Mouse (Mus musculus) urinary bladder, adult 2 months (tissue): ENCODE results near the gene Pkig. TPM values are rescaled to one million over a fixed set of nuclear protein-coding genes. Genes with fewer than 3 reads are reported as not detected.

Source experiments
- DNase-seq: peaks from one replicate; pipeline ENCODE4 v3.0.0; 2022; ENCODE audit warnings: low spot score
- polyA plus RNA-seq: library from polyadenylated mRNA; depleted of rRNA; stranded (reverse); fragments of >200 nt; gene quantifications from 2 replicates; pipeline ENCODE4 v1.2.3, GENCODE M21; 2012; rRNA removed

Pkig gene
- polyA plus RNA-seq, 1 experiment = 83.9 TPM

GRCm38 (mm10) chr2:163756723-163757122 lies 98.5 kb downstream of the Pkig start:
- no peak for DNase-seq

GRCm38 (mm10) chr2:163758146-163758545 lies 100.0 kb downstream of the Pkig start:
- DNase-seq = no peak

- DNase-seq = no peak
These were observed 102.4 kb downstream of the Pkig start for GRCm38 (mm10) chr2:163760589-163760988.

- no peak for DNase-seq
These were observed 103.2 kb downstream of the Pkig start for GRCm38 (mm10) chr2:163761402-163761801.

GRCm38 (mm10) chr2:163766261-163766660 lies 108.1 kb downstream of the Pkig start:
- DNase-seq = no peak

- DNase-seq = no peak
These were observed 108.7 kb downstream of the Pkig start for GRCm38 (mm10) chr2:163766890-163767289.

- no peak for DNase-seq
These were observed 112.5 kb downstream of the Pkig start for GRCm38 (mm10) chr2:163770731-163771130.

Other genes starting within 250 kb of the Pkig start
- gene Oser1, start 233.7 kb upstream of the Pkig start, polyA plus RNA-seq = 34.7 and 36.7 TPM in 2 replicates
- gene Gdap1l1, start 219.9 kb upstream of the Pkig start, polyA plus RNA-seq = 0.30 and 0.44 TPM in 2 replicates
- gene Fitm2, start 185.8 kb upstream of the Pkig start, polyA plus RNA-seq = 4.7 and 7.0 TPM in 2 replicates
- gene R3hdml, start 166.1 kb upstream of the Pkig start, polyA plus RNA-seq = not detected in 2 replicates
- gene Hnf4a, start 151.6 kb upstream of the Pkig start, polyA plus RNA-seq = 0.22 and 0.51 TPM in 2 replicates
- gene Ttpal, start 56.1 kb upstream of the Pkig start, polyA plus RNA-seq = 22.0 and 22.9 TPM in 2 replicates
- 321 and 344 TPM in 2 replicates for gene Serinc3, start 13.3 kb upstream of the Pkig start, polyA plus RNA-seq
- 8.7 and 9.5 TPM in 2 replicates for gene Ada, start 91.9 kb downstream of the Pkig start, polyA plus RNA-seq
- gene Ccn5, start 162.5 kb downstream of the Pkig start, polyA plus RNA-seq = 9.2 and 11.2 TPM in 2 replicates
- gene Kcnk15, start 195.3 kb downstream of the Pkig start, polyA plus RNA-seq = not detected in 2 replicates